Mouse (Mus musculus) heart, postnatal 10 days (tissue): Measurements from ENCODE around the gene Tmeff1. TPM values are rescaled to one million over a fixed set of nuclear protein-coding genes. Genes with fewer than 3 reads are reported as not detected.

Experiments used
- DNase-seq, 2 experiments: peaks; one replicate each; pipeline ENCODE4 v3.0.0; 2021
- intact Hi-C: fragments of 180-260 bp; cut with DNase I; formaldehyde crosslinking; loops from one replicate; pipeline ENCODE4 v1.15.1; 2025
- total RNA-seq, 2 experiments: library from RNA; stranded (reverse); gene quantifications; 2 replicates each; pipeline ENCODE4 v1.2.3; 2021

Tmeff1 gene
- total RNA-seq, 2 experiments from 2014 or later, result 22.4 to 23.3 TPM

DNA sequence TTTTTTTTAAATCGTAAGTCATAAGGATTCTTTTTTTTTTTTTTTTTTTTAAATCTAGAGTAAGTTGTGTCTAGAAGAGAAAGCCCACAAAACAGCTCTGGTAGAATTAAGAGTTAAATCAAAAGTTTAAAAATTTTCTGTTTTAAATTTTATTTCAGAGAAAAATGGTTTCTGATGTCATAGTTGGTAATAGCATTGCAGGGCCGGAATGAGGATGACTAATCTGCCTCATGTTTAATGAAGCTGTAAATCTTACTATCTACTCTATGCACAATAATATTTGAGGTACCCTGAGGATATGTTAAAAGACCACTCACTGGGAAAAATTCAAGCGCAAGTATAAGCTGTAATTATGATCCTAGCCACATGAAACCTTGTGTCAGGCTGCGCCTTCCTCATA, 30.5 kb downstream of the Tmeff1 start:
- intact Hi-C loops, result no loop called here
- no peak for DNase-seq

DNA sequence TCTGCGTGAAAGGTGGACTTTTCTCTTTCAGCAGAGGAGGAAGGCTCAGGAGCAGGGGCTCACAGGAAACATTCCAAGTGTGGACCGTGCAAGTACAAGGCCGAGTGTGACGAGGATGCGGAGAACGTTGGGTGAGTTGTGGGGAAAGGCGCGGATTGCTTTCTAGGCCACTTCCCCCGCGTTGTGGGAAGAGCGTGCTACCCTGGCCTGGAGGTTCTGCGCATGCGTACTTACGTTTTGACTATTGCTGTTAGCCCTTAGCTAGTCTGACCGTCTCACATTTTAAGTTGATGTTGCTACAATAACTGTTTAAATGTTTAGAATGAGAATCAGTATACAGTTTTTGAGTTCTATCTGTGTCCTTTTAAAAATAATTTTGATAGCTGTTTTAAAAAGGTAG, 32.2 kb downstream of the Tmeff1 start:
- intact Hi-C loops, result no loop called here
- no peak for DNase-seq

- DNase-seq, result no peak
- intact Hi-C loops, result no loop called here
These were observed 35.1 kb downstream of the Tmeff1 start for GRCm38 (mm10) chr4:48620121-48620520.

DNA sequence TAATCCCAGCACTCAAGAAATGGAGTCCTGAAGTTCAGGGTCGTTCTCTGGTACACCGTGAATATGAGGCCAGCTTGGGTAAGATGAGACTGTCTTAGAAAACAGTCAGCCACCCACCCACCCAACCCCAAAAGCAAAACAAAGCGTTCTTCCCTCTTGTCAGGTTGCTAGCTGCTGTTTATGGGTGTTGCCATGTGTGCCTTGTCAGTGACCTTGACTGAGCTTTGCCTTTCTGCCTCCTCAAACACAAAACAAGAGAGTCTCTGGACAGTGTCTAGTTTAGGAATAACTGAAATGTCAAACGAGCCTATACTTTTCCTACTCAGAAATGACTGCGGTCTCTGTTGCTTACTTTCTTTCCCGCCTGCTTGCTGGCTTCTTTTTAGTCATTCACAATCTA, 37.3 kb downstream of the Tmeff1 start:
- intact Hi-C loops, result no loop called here
- DNase-seq, result no peak

- intact Hi-C loops, result no loop called here
- DNase-seq, result no peak
These were observed 38.0 kb downstream of the Tmeff1 start for GRCm38 (mm10) chr4:48622946-48623345.

- intact Hi-C loops, result no loop called here
- no peak for DNase-seq
These were observed 40.0 kb downstream of the Tmeff1 start for GRCm38 (mm10) chr4:48624961-48625360.

- no peak for DNase-seq
- intact Hi-C loops, result no loop called here
These were observed 40.9 kb downstream of the Tmeff1 start for GRCm38 (mm10) chr4:48625836-48626235.

GRCm38 (mm10) chr4:48629445-48629844, 44.5 kb downstream of the Tmeff1 start:
- no peak for DNase-seq
- intact Hi-C loops, result no loop called here

DNA sequence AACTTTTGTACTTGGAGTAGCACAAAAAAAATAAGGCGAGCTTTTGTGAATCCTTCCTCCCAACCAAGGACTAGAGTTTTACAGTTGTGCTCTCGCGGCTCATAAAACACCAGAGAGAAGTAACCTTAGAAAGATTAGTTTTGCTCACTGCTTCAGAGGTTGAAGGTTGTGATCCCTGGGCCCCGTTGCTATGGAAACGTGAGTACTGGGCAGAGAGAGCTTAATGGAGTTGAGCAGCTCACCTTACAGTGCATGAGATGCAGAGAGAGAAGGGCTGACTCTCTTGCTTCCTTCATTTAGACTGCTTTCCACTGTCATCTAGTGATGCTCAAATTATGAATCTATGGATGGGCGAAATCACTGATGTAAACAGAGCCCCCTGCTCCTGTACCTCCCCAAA, 48.6 kb downstream of the Tmeff1 start:
- intact Hi-C loops, result no loop called here
- no peak for DNase-seq

DNA sequence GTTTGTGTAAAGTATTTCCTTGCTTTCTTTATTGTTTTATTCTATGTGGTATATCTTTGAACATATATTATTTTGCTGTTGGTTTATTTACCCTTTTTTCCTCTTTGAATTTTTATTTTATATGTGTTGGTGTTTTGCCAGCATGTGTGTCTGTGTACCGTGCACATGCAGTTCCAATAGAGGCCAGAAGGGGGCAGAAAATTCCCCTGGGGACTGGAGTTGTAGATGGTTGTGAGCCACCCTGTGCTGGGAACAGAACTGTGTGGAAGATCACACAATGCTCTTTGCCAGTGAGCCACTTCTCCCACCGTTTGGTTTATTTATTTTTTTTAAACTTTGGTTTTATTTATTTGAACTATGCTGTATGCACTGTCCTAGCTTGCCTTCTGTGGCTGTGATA, 49.1 kb downstream of the Tmeff1 start:
- DNase-seq, result peak in 1 of 2 experiments; percentile 19
- intact Hi-C loops, result no loop called here

DNA sequence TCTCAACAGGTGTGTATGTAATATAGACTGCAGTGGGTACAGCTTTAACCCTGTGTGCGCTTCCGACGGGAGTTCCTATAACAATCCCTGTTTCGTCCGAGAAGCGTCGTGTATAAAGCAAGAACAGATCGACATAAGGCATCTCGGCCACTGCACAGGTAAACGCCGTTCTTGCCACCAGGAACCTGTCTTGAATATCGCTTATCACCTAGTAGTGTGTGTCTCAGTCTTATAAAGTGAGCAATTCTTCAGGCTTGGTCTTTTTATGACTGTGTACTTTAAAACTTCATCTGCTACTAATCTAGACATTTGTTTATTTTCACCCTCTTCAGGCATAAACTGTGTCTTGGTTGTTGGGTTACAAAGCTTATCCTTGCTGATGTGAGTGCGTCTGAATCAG, 51.9 kb downstream of the Tmeff1 start:
- DNase-seq, result no peak
- intact Hi-C loops, result no loop called here

DNA sequence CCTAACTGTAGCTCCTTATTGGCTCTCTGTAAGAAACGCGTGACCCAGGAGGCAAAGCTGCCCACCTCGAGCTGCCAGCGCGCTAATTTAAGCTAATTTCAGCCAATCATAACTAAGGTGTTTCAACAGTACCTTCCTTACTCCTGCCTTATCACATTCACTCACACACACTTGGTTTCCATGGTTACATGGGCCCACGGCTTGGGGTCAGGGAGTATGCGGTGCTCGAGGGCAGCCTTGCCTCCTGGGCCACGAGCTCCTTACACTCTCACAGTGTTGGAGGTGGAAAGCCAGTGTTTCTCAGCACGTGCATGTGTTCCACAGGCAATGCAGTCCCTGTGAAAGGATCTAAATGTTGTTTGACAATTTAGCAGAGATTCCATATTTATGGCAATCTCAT, 53.2 kb downstream of the Tmeff1 start:
- intact Hi-C loops, result no loop called here
- no peak for DNase-seq

DNA sequence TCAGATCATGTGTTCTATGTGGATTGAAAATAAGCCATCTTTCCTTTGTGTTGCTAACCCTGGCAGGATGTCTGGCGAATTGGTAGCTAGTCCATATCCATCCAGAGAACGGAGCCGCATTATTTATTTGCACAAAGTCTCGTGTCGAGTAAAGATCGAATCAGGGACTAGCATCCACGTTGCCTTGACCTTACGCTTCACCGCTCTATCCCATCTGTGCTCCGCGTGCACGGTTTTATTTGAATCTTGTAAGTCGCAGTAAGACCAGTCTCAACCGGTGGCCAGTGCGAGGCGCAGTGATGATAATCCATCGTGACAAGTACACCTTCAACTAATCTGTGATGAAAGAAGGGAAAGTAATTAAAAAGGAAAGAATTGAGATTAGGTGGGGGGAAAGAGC, 54.5 kb downstream of the Tmeff1 start:
- intact Hi-C loops, result no loop called here
- no peak for DNase-seq

GRCm38 (mm10) chr4:48643801-48644200, 58.8 kb downstream of the Tmeff1 start:
- intact Hi-C loops, result no loop called here
- DNase-seq, result no peak

DNA sequence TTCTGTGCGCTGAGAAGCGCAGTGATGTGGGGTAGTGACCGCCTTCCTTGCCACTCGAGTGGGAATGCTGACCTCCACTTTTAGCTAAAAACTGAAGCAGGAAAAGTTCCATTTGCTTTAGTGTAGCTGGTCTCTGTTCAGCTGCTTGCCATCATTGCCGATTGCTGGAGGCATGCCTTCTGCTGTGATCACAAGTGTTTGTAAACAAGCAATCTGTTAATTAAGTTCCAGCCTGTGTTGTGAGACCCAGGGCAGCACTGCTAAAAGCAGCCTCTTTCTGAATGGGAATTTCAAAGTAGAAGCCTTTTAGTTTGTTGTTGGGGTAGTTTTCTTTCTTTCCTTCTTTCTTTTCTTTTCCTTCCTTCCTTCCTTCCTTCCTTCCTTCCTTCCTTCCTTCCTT, 61.2 kb downstream of the Tmeff1 start:
- no peak for DNase-seq
- intact Hi-C loops, result no loop called here

DNA sequence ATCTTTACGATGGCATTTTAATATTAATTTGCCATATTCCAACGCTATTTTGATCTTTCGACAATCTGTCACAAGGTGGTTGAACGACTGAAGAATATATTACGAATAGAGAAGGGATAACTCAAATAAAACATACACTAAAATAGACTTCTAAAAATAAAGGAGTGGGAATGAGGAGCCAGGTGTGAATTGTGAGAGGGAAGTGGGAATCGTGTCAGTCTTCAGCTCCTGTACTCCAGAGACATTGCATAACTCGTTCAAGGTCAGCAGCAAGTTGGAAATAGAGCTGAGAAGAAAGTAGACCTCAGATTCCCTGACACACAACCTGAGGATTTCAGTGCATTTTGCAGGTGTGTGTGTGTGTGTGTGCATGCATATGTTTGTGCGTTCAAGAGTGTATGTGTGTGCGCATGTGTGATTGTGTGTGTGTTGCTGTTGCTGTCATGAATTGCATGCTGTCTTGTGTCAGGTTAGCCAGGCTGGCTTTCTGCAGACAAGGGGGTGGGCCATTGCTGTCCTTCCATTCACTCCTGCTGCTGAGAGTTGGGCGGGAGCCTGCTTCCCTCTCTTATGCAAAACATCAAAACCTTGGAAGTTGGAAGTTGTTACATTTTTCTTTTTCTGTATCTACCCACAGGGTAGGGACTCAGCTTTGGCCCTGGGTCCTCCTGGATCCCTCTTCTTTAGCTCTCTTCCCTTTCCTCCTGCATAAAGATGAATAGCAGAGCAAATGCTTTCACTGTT, 65.8 kb downstream of the Tmeff1 start:
- intact Hi-C loops, result no loop called here

DNA sequence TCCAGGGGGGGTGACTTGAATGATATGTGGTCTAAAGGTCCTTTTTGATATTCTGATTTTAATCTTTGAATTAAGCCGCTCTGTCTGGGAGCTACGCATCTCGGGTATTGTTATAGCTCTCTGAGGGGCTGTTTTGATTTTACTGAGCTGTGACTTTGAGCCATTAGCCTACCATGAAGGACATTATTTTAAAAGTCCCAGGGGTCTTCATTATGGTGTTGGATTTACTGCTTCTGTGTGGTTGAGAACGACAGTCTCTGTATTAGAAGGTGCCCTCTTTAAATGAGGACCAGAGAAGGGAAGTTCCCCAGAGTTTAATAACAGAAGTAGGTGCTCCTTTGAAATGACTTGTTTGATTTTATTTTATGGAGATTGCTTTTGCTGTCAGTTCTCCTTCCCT, 69.1 kb downstream of the Tmeff1 start:
- no peak for DNase-seq

More for the DNA sequence above, 65.8 kb downstream of the Tmeff1 start:
- DNase-seq, result no peak

GRCm38 (mm10) chr4:48656530-48656929, 71.6 kb downstream of the Tmeff1 start:
- DNase-seq, result no peak
- intact Hi-C loops, result no loop called here

More for the DNA sequence above, 69.1 kb downstream of the Tmeff1 start:
- intact Hi-C loops, result no loop called here

DNA sequence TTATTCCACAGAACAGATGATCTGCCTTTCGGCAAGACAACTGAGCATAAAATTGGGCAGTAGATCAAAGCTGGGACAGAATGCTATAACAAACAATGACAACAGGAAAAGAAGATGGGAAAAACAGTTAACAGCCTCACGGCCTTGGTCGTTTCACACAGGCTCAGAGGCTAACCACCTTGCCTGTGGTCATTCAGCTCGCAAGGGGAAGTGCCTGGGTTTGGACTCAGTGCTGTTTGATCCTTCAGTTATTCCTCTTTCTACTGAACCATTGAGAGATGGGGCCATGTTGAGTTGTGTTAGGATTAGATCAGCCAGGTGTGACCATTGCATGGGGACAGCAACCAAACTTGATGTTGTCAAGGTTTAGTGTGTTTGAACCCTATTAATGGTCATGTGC, 75.2 kb downstream of the Tmeff1 start:
- DNase-seq, result no peak
- intact Hi-C loops, result loop anchor here (5.0 kb wide), 1 partner anchor 188 kb away; the partner anchor contains the start of gene Tex10

- no peak for DNase-seq
- intact Hi-C loops, result loop anchor here (5.0 kb wide), 1 partner anchor 189 kb away; the partner anchor contains the start of gene Tex10
These were observed 75.9 kb downstream of the Tmeff1 start for GRCm38 (mm10) chr4:48660619-48661575.

GRCm38 (mm10) chr4:48663271-48663670, 78.3 kb downstream of the Tmeff1 start, which contains the start of gene Cavin4:
TSS of gene Cavin4 (plus strand) at chr4:48663514.
- intact Hi-C loops, result loop anchor here (5.0 kb wide), 1 partner anchor 191 kb away; the partner anchor contains the start of gene Tex10
- peak; percentile 79 to 87 for DNase-seq
